Mouse (Mus musculus): ENCODE measurements around the gene Eps15. TPM values are rescaled to one million over a fixed set of nuclear protein-coding genes. Genes with fewer than 3 reads are reported as not detected.

The Eps15 gene
- polyA plus RNA-seq, 1 experiment, result 23.7 TPM

- Histone ChIP-seq H3K36me3 (ENCODE audit: control insufficient read depth, insufficient read depth) (no peaks in the 10 kb centered on the region), H3K27me3 (ENCODE audit: control insufficient read depth, insufficient read depth, insufficient read length) (no peaks in the 10 kb centered on the region), H3ac (ENCODE audit: control insufficient read depth, insufficient read length) (no peak overlapping the region), H3K4me3 (no peak overlapping the region), H3K4me2 (ENCODE audit: low read depth) (no peak overlapping the region), H3K79me2 (ENCODE audit: control insufficient read depth, insufficient read depth) (peaks cover 33% of the 10 kb centered on the region)
- no peak for TF ChIP-seq POLR2A (IDR thresholded peaks at IDR 0.05; ENCODE audit: insufficient read length, low read depth)
- no peak for TF ChIP-seq CEBPB (IDR thresholded peaks at IDR 0.05; ENCODE audit: insufficient read depth, poor library complexity, severe bottlenecking)
- TF ChIP-seq REST (IDR thresholded peaks at IDR 0.05; ENCODE audit: insufficient read depth, insufficient read length), result no peak
- TF ChIP-seq USF1 (IDR thresholded peaks at IDR 0.05; ENCODE audit: low read depth), result no peak
- TF ChIP-seq MYOD1 (IDR thresholded peaks at IDR 0.05; ENCODE audit: control insufficient read depth in 1 of 3, insufficient read length in 2 of 3, low read depth in 2 of 3), result no peak
- no peak for TF ChIP-seq MYOG (IDR thresholded peaks at IDR 0.05; ENCODE audit: control insufficient read depth in 1 of 3, insufficient read depth in 1 of 3, insufficient read length in 2 of 3, low read depth in 2 of 3)
- TF ChIP-seq POLR2AphosphoS2 (IDR thresholded peaks at IDR 0.05; ENCODE audit: insufficient read length, low read depth), result no peak
- no peak for TF ChIP-seq E2F4 (IDR thresholded peaks at IDR 0.05; ENCODE audit: insufficient read depth)
- TF ChIP-seq TCF12 (IDR thresholded peaks at IDR 0.05; ENCODE audit: insufficient read depth, poor library complexity, severe bottlenecking), result no peak
- TF ChIP-seq TCF3 (IDR thresholded peaks at IDR 0.05; ENCODE audit: insufficient read length, low read depth), result no peak
- TF ChIP-seq SRF (IDR thresholded peaks at IDR 0.05; ENCODE audit: control insufficient read depth, insufficient read length, low read depth), result no peak
Observed at GRCm38 (mm10) chr4:109299136-109299535, 19.1 kb downstream of the Eps15 start.

DNA sequence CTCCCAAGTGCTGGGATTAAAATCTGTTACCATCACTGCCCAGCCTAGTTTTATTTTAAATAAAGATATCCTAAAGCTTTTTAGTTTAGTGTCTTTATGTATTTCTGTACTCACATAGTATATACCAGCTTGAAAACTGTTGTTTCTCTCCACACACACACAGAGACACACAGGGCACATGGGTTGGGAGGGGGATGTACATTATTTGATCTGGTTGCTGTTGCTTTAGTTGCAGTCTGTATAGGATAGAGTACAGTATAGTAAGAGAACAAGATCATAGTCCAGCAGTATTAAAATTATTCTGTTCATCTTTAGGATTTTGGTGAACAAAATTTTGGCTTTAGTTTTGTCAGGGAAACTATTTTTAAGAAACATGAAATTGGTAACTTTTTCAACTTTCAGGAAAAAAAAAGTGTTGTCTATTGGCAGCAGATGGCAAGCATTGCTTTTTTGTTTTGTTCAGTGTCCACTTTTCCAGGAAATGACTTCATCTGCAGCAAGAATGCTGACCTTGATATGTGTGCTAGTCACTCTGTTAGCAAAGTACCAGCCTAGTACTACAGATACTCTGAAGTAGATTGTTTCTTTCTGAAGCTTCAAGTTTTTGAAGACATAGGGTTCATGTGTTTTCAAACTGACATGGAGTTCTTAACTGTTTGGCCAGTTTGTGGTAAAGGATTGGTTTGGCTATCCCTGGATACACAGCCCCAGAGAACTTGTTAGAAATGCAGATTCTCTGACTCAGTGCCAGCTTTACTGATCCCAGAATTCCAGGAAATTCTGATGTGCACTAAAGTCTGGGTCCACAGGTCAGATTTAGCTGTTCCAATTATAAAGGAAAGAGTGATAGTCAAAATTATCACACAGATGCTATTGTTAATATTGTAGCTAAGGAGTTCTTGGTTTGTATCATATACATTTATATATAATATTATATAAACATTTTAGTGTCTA, 37.1 kb downstream of the Eps15 start:
- H3K4me2 ChIP-seq (ENCODE audit: low read depth), result no peak overlapping the region
- TF ChIP-seq SRF (IDR thresholded peaks at IDR 0.05; ENCODE audit: control insufficient read depth, insufficient read length, low read depth) (no peak), CEBPB (IDR thresholded peaks at IDR 0.05; ENCODE audit: insufficient read depth, poor library complexity, severe bottlenecking) (peak; percentile 69)
- H3K4me3 ChIP-seq, result no peak overlapping the region
- H3K36me3 ChIP-seq (ENCODE audit: control insufficient read depth, insufficient read depth), result peaks cover 22% of the 10 kb centered on the region
- H3K27me3 ChIP-seq (ENCODE audit: control insufficient read depth, insufficient read depth, insufficient read length), result no peaks in the 10 kb centered on the region
- no peak overlapping the region for H3ac ChIP-seq (ENCODE audit: control insufficient read depth, insufficient read length)
- peaks cover 2% of the 10 kb centered on the region for H3K79me2 ChIP-seq (ENCODE audit: control insufficient read depth, insufficient read depth)

DNA sequence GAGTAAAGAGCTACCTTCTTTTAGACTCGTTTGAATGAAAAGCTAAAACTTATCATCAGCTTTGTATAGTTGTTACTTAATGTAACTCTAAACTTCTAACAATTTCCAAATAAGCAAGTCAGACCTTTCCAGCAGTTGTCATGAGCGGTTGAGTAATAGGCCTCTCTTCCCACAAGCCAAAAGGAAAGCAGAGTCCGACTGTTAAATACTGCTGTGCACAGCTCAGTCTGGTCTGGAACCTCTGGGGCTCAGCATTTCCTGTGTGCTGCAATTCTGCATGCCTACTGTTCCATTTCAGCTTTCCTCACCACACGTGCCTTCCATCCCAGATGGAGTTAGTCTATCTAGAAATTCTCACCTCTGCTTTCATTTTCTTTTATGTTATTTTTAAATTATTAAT, 56.7 kb downstream of the Eps15 start:
- Histone ChIP-seq H3K36me3 (ENCODE audit: control insufficient read depth, insufficient read depth) (peaks cover 5% of the 10 kb centered on the region), H3ac (ENCODE audit: control insufficient read depth, insufficient read length) (no peak overlapping the region), H3K79me2 (ENCODE audit: control insufficient read depth, insufficient read depth) (no peaks in the 10 kb centered on the region), H3K4me3 (no peak overlapping the region), H3K27me3 (ENCODE audit: control insufficient read depth, insufficient read depth, insufficient read length) (no peaks in the 10 kb centered on the region), H3K4me2 (ENCODE audit: low read depth) (no peak overlapping the region)
- TF ChIP-seq E2F4 (IDR thresholded peaks at IDR 0.05; ENCODE audit: insufficient read depth) (no peak), CEBPB (IDR thresholded peaks at IDR 0.05; ENCODE audit: insufficient read depth, poor library complexity, severe bottlenecking) (no peak), USF1 (IDR thresholded peaks at IDR 0.05; ENCODE audit: low read depth) (no peak), POLR2A (IDR thresholded peaks at IDR 0.05; ENCODE audit: insufficient read length, low read depth) (no peak), TCF3 (IDR thresholded peaks at IDR 0.05; ENCODE audit: insufficient read length, low read depth) (no peak), MYOG (IDR thresholded peaks at IDR 0.05; ENCODE audit: control insufficient read depth in 1 of 3, insufficient read depth in 1 of 3, insufficient read length in 2 of 3, low read depth in 2 of 3) (no peak), SRF (IDR thresholded peaks at IDR 0.05; ENCODE audit: control insufficient read depth, insufficient read length, low read depth) (no peak), POLR2AphosphoS2 (IDR thresholded peaks at IDR 0.05; ENCODE audit: insufficient read length, low read depth) (no peak), REST (IDR thresholded peaks at IDR 0.05; ENCODE audit: insufficient read depth, insufficient read length) (no peak), MYOD1 (IDR thresholded peaks at IDR 0.05; ENCODE audit: control insufficient read depth in 1 of 3, insufficient read length in 2 of 3, low read depth in 2 of 3) (no peak), MAX (IDR thresholded peaks at IDR 0.05; ENCODE audit: low read depth) (no peak), TCF12 (IDR thresholded peaks at IDR 0.05; ENCODE audit: insufficient read depth, poor library complexity, severe bottlenecking) (no peak)

DNA sequence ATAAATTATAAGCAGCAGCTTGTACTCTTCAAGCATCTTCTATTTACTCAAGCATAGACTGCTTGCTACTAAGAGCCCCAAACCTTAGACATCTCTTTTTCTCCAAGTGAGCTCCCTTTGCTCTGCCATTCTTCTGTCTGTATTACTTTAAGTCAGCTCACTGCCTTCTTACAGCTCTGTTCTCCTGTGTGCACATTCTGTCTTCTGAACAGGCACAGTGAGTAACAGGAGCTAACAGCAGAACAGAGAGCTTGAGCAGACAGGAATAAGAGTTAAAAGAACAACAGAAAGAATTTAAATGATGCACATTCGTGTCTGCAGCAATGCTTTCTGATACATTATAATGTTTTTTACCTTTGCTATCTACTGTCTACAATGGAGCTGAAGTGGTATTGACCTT, 61.2 kb downstream of the Eps15 start:
- peaks cover 14% of the 10 kb centered on the region for H3K79me2 ChIP-seq (ENCODE audit: control insufficient read depth, insufficient read depth)
- no peaks in the 10 kb centered on the region for H3K36me3 ChIP-seq (ENCODE audit: control insufficient read depth, insufficient read depth)
- H3K4me2 ChIP-seq (ENCODE audit: low read depth), result no peak overlapping the region
- H3ac ChIP-seq (ENCODE audit: control insufficient read depth, insufficient read length), result no peak overlapping the region
- H3K4me3 ChIP-seq, result no peak overlapping the region
- H3K27me3 ChIP-seq (ENCODE audit: control insufficient read depth, insufficient read depth, insufficient read length), result no peaks in the 10 kb centered on the region
- TF ChIP-seq POLR2AphosphoS2 (IDR thresholded peaks at IDR 0.05; ENCODE audit: insufficient read length, low read depth), result no peak
- no peak for TF ChIP-seq MYOG (IDR thresholded peaks at IDR 0.05; ENCODE audit: control insufficient read depth in 1 of 3, insufficient read depth in 1 of 3, insufficient read length in 2 of 3, low read depth in 2 of 3)
- TF ChIP-seq MYOD1 (IDR thresholded peaks at IDR 0.05; ENCODE audit: control insufficient read depth in 1 of 3, insufficient read length in 2 of 3, low read depth in 2 of 3), result no peak
- TF ChIP-seq MAX (IDR thresholded peaks at IDR 0.05; ENCODE audit: low read depth), result no peak
- no peak for TF ChIP-seq USF1 (IDR thresholded peaks at IDR 0.05; ENCODE audit: low read depth)
- no peak for TF ChIP-seq SRF (IDR thresholded peaks at IDR 0.05; ENCODE audit: control insufficient read depth, insufficient read length, low read depth)
- no peak for TF ChIP-seq POLR2A (IDR thresholded peaks at IDR 0.05; ENCODE audit: insufficient read length, low read depth)
- TF ChIP-seq TCF3 (IDR thresholded peaks at IDR 0.05; ENCODE audit: insufficient read length, low read depth), result no peak

All from myocyte (in vitro differentiated cells).